Mouse (Mus musculus) CH12.LX (cell line): ENCODE results near the gene Cd86. TPM values are rescaled to one million over a fixed set of nuclear protein-coding genes. Genes with fewer than 3 reads are reported as not detected.

Source experiments
- DNase-seq: peaks from one replicate; pipeline ENCODE4 v3.0.0-alpha.2; 2013; ENCODE audit errors: extremely low read depth
- H3K27ac ChIP-seq: 2 replicates; pipeline ENCODE4 v1.5.1; 2012; ENCODE audit warnings: low read depth, mild to moderate bottlenecking, control low read depth, moderate library complexity; ENCODE audit not compliant: insufficient read depth
- H3K27me3 ChIP-seq: replicated peaks from 2 replicates; pipeline ENCODE3; 2012; ENCODE audit warnings: inconsistent platforms
- H3K36me3 ChIP-seq, 2 experiments: replicated peaks in 1 of 2; 2 replicates each; pipeline versions ENCODE3 to v1.6.1; 2012; ENCODE audit warnings: inconsistent platforms in 1 of 2, low read length in 1 of 2, mild to moderate bottlenecking in 1 of 2, mixed read lengths in 1 of 2, moderate library complexity in 1 of 2; ENCODE audit not compliant: control insufficient read depth in 1 of 2, insufficient read depth in 1 of 2
- H3K4me1 ChIP-seq, 2 experiments: 2 replicates each; pipeline ENCODE4 v1.6.1; 2012; ENCODE audit warnings: inconsistent platforms in 1 of 2, moderate library complexity in 1 of 2; ENCODE audit not compliant: insufficient read depth in 2 of 2, control insufficient read depth in 1 of 2
- H3K4me2 ChIP-seq: 2 replicates; pipeline ENCODE4 v1.6.1; 2012; ENCODE audit warnings: low read depth, mild to moderate bottlenecking, control low read depth; ENCODE audit not compliant: poor library complexity, insufficient read depth, severe bottlenecking
- H3K4me3 ChIP-seq, 3 experiments: fragments of 150-350 bp in 1 of 3; sonication (generic) in 1 of 3; replicated peaks in 1 of 3; 2 replicates each; pipeline versions ENCODE3 to v1.5.1; 2011 to 2012; ENCODE audit warnings: low read depth in 2 of 3, low read length in 2 of 3, mild to moderate bottlenecking in 2 of 3, moderate library complexity in 2 of 3, control low read depth in 1 of 3, improper control_type of control experiment in 1 of 3, inconsistent platforms in 1 of 3, mixed read lengths in 1 of 3; ENCODE audit not compliant: poor library complexity in 1 of 3
- H3K79me2 ChIP-seq: replicated peaks from 2 replicates; pipeline ENCODE4 v1.6.1; 2012; ENCODE audit warnings: mild to moderate bottlenecking, moderate library complexity; ENCODE audit not compliant: control insufficient read depth, poor library complexity, insufficient read depth, severe bottlenecking; ENCODE audit errors: extremely low read depth
- H3K9ac ChIP-seq: 2 replicates; pipeline ENCODE4 v1.6.1; 2012; ENCODE audit warnings: low read depth, mild to moderate bottlenecking, control low read depth, moderate library complexity; ENCODE audit not compliant: insufficient read depth
- H3K9me3 ChIP-seq: replicated peaks from 2 replicates; pipeline ENCODE3; 2012; ENCODE audit warnings: low read length, inconsistent platforms, mixed read lengths
- BHLHE40 ChIP-seq: IDR thresholded peaks from 2 replicates; pipeline ENCODE4 v1.6.1; 2011; ENCODE audit warnings: mild to moderate bottlenecking, low read depth, low read length, improper control_type of control experiment
- CHD1 ChIP-seq: IDR thresholded peaks from 2 replicates; pipeline ENCODE4 v1.6.1; 2012; ENCODE audit warnings: low read depth, low read length, improper control_type of control experiment, inconsistent platforms
- E2F4 ChIP-seq: IDR thresholded peaks from 2 replicates; pipeline ENCODE4 v1.6.1; 2011; ENCODE audit warnings: low read depth, low read length, improper control_type of control experiment; ENCODE audit not compliant: insufficient replicate concordance
- HCFC1 ChIP-seq: IDR thresholded peaks from 2 replicates; pipeline ENCODE4 v1.6.1; 2012; ENCODE audit warnings: low read depth, mild to moderate bottlenecking, inconsistent platforms, low read length, improper control_type of control experiment
- IRF4 ChIP-seq: IDR thresholded peaks from 2 replicates; pipeline ENCODE4 v1.6.1; 2014; ENCODE audit warnings: low read depth, mild to moderate bottlenecking, inconsistent platforms, low read length, improper control_type of control experiment
- JUND ChIP-seq: conservative IDR thresholded peaks from 2 replicates; pipeline ENCODE4 v1.6.1; 2011; ENCODE audit warnings: low read depth, low read length, improper control_type of control experiment
- KAT2A ChIP-seq: IDR thresholded peaks from 2 replicates; pipeline ENCODE4 v1.6.1; 2012; ENCODE audit warnings: low read length, improper control_type of control experiment, inconsistent platforms; ENCODE audit not compliant: insufficient replicate concordance
- MAX ChIP-seq: IDR thresholded peaks from 2 replicates; pipeline ENCODE4 v1.6.1; 2011; ENCODE audit warnings: low read length, improper control_type of control experiment
- MXI1 ChIP-seq: IDR thresholded peaks from 2 replicates; pipeline ENCODE4 v1.6.1; 2011; ENCODE audit warnings: mild to moderate bottlenecking, low read depth, low read length, improper control_type of control experiment
- MYC ChIP-seq: IDR thresholded peaks from 2 replicates; pipeline ENCODE4 v1.6.1; 2011; ENCODE audit warnings: low read depth, mild to moderate bottlenecking, improper control_type of control experiment, low read length
- POLR2AphosphoS2 ChIP-seq: IDR thresholded peaks from 2 replicates; pipeline ENCODE4 v1.6.1; 2011; ENCODE audit warnings: low read depth, low read length, improper control_type of control experiment
- RAD21 ChIP-seq: IDR thresholded peaks from 2 replicates; pipeline ENCODE4 v1.6.1; 2011; ENCODE audit warnings: low read depth, mild to moderate bottlenecking, low read length, improper control_type of control experiment, moderate library complexity
- RCOR1 ChIP-seq: conservative IDR thresholded peaks from 2 replicates; pipeline ENCODE4 v1.6.1; 2012; ENCODE audit warnings: low read depth, mild to moderate bottlenecking, inconsistent platforms, low read length, improper control_type of control experiment
- SIN3A ChIP-seq: IDR thresholded peaks from 2 replicates; pipeline ENCODE4 v1.6.1; 2012; ENCODE audit warnings: low read length, improper control_type of control experiment, inconsistent platforms
- SMC3 ChIP-seq: IDR thresholded peaks from 2 replicates; pipeline ENCODE4 v1.6.1; 2011; ENCODE audit warnings: low read depth, low read length, improper control_type of control experiment
- TCF12 ChIP-seq: IDR thresholded peaks from 2 replicates; pipeline ENCODE4 v1.6.1; 2014; ENCODE audit warnings: low read depth, mild to moderate bottlenecking, inconsistent platforms, low read length, improper control_type of control experiment
- UBTF ChIP-seq: IDR thresholded peaks from 2 replicates; pipeline ENCODE4 v1.6.1; 2012; ENCODE audit warnings: low read depth, mild to moderate bottlenecking, inconsistent platforms, low read length, improper control_type of control experiment, moderate library complexity
- USF2 ChIP-seq: conservative IDR thresholded peaks from 2 replicates; pipeline ENCODE4 v1.6.1; 2011; ENCODE audit warnings: low read depth, low read length, improper control_type of control experiment
- ZKSCAN1 ChIP-seq: IDR thresholded peaks from 2 replicates; pipeline ENCODE4 v1.6.1; 2012; ENCODE audit warnings: low read depth, inconsistent platforms, low read length, improper control_type of control experiment, borderline replicate concordance
- ZMIZ1 ChIP-seq: IDR thresholded peaks from 2 replicates; pipeline ENCODE4 v1.6.1; 2012; ENCODE audit warnings: low read depth, mild to moderate bottlenecking, inconsistent platforms, low read length, improper control_type of control experiment
- ZNF384 ChIP-seq: IDR thresholded peaks from 2 replicates; pipeline ENCODE4 v1.6.1; 2012; ENCODE audit warnings: low read depth, low read length, improper control_type of control experiment, inconsistent platforms
- dilution Hi-C: fragments of 300-500 bp; cut with MboI; formaldehyde crosslinking; loops from 2 replicates; pipeline ENCODE4 v1.14.3; 2020; ENCODE audit warnings: low sequenced_read_pairs; ENCODE audit not compliant: extremely low pct_unique_long_range_greater_than_20kb, extremely low pct_ligation_motif_present
- in situ Hi-C: fragments of 300-500 bp; cut with MboI; formaldehyde crosslinking; loops from 3 replicates; pipeline ENCODE4 v1.14.3; 2019; ENCODE audit warnings: low sequenced_read_pairs, low pct_ligation_motif_present, low pct_unique_long_range_greater_than_20kb, mixed read lengths
- polyA plus RNA-seq: library from polyadenylated mRNA; unstranded; fragments of >175 nt; gene quantifications from 2 replicates; pipeline ENCODE4 v1.2.1, GENCODE M21; 2012; ENCODE audit warnings: low read depth; ENCODE audit not compliant: insufficient read length
- total RNA-seq, 2 experiments: library from RNA; depleted of rRNA; stranded (reverse); fragments of 300-350 nt in 1 of 2; fragments of >200 nt in 1 of 2; gene quantifications; 2 replicates each; pipeline ENCODE4 v1.2.3; 2012 to 2014

The Cd86 gene
- total and polyA plus RNA-seq, 3 experiments: 102 to 191 (median 113) TPM

DNA sequence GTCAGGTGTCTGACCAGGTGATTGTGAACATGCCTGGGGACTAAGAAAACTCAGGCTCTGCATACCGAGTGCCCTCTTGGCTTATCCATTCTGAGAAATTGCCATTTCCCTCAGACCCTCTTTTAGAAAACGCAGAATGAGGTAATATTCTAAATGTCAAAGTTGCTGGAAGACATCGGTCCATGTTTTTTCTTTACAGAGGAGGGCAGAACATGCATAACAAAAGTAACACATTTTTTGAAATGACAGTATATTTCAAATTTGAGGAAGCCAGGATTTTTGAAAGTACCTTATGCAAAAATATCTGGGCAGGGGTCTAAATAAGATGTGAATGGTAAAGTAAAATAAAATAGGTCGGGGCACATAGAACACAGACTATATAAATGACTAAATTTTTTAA is 15.4 kb downstream of the Cd86 start (continued):
- TF ChIP-seq UBTF: no peak
- no peak for TF ChIP-seq RAD21

DNA sequence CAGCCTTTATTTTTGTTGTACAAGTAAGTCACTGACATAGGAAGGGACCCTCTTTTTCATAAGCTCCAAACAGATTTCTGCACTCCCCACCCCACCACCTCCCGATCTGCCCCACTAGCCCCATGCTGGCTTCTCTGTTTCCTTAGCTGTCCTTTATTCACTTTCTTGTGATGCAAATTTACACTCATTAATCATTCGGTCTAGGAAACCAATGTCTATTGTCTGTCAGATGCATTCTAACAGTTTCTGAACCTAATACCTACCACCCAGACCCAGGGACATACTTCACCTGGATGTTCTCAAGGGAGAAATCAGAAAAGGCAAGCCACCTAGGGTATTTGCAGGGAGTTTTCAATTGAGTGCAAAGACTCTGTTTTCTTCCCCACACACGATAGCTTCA is 16.6 kb downstream of the Cd86 start:
- Histone ChIP-seq H3K36me3 (peaks cover 0 to 21% of the 10 kb centered on the region in 2 experiments), H3K27ac (no peak overlapping the region), H3K9ac (no peak overlapping the region), H3K4me3 (no peak overlapping the region), H3K4me1 (peaks cover 16 to 51% of the 10 kb centered on the region in 2 experiments), H3K4me2 (no peak overlapping the region), H3K9me3 (peaks cover 11% of the 10 kb centered on the region), H3K27me3 (no peaks in the 10 kb centered on the region), H3K79me2 (no peaks in the 10 kb centered on the region)
- dilution Hi-C loops: no loop called here
- in situ Hi-C loops: no loop called here
- no peak for DNase-seq
- TF ChIP-seq MXI1 (no peak), TCF12 (no peak), POLR2AphosphoS2 (no peak), RCOR1 (no peak), MYC (no peak), RAD21 (no peak), ZMIZ1 (no peak), USF2 (no peak), CHD1 (no peak), HCFC1 (no peak)

DNA sequence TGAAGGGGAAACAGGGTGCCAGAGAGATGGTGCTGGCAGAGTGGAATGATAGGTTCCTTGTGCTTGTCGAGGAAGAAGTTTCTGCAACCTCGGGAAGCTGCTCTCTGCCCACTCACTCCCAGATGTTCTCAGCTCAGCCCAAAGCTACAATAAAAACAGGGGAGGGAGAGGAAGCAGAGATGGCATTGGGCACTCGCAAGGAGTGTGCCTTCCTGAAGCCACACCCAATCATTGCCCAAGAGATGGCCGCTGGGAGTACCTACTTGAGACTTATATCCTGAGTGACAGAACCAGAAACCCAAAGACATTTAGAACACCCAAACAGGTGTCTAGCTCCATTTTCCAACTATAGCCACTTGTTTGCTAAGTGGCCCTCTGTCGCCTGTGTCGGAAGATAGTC is 20.8 kb downstream of the Cd86 start:
- Histone ChIP-seq H3K9ac (no peak overlapping the region), H3K79me2 (peaks cover 11% of the 10 kb centered on the region), H3K9me3 (peaks cover 4% of the 10 kb centered on the region), H3K27me3 (no peaks in the 10 kb centered on the region), H3K4me3 (no peak overlapping the region), H3K27ac (no peak overlapping the region), H3K4me1 (peaks cover 11 to 58% of the 10 kb centered on the region in 2 experiments), H3K4me2 (no peak overlapping the region), H3K36me3 (peaks cover 0 to 18% of the 10 kb centered on the region in 2 experiments)
- DNase-seq: no peak
- TF ChIP-seq SIN3A: no peak
- TF ChIP-seq IRF4: no peak
- TF ChIP-seq RAD21: no peak
- no peak for TF ChIP-seq ZNF384
- TF ChIP-seq E2F4: no peak
- TF ChIP-seq POLR2AphosphoS2: no peak
- no peak for TF ChIP-seq ZKSCAN1
- TF ChIP-seq MYC: no peak
- TF ChIP-seq BHLHE40: no peak
- no peak for TF ChIP-seq JUND
- no peak for TF ChIP-seq USF2
- TF ChIP-seq HCFC1: no peak
- no peak for TF ChIP-seq MAX
- TF ChIP-seq SMC3: no peak
- no peak for TF ChIP-seq KAT2A
- dilution Hi-C loops (no loop called here), in situ Hi-C loops (no loop called here)
